Mouse (Mus musculus) lung, adult 2 months (tissue): Measurements from ENCODE around the gene Paxip1.

Source experiments
- CTCF ChIP-seq: fragments of 200-500 bp; IDR thresholded peaks from 2 replicates; pipeline ENCODE4 v1.5.1; 2011; ENCODE audit warnings: mild to moderate bottlenecking, low read length, control low read depth; ENCODE audit not compliant: insufficient read depth
- POLR2A ChIP-seq: fragments of 200-500 bp; IDR thresholded peaks from 2 replicates; pipeline ENCODE4 v1.6.1; 2011; ENCODE audit warnings: low read depth, mild to moderate bottlenecking, control low read depth, low read length, borderline replicate concordance; ENCODE audit errors: extremely low read depth

DNA sequence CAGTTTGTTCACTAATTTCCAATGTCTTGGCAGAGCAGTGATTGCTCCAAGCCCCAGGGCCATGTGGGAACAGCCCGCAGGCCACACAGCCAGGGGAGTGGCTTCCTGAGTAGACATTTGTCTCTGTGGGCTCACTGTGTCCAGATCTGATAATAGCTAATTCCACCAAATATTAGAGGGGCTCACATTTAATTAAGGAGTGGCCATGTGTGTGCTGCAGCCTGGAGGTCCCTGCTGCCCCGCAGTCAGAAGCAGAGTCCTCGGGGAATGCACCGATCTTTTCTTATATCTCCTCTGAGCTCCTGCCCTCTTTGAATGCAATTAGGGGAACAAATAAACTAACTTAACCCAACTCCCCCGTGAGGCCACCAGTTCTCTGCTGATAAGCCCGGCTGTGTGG, 84.9 kb downstream of the Paxip1 start:
- TF ChIP-seq CTCF (no peak), POLR2A (no peak)
